Mouse (Mus musculus): Measurements from ENCODE around the gene 1700007K13Rik. TPM values are rescaled to one million over a fixed set of nuclear protein-coding genes. Genes with fewer than 3 reads are reported as not detected.

The 1700007K13Rik gene
- total and polyA plus RNA-seq, 2 experiments from 2014 or later = 7.1 to 8.6 TPM

DNA sequence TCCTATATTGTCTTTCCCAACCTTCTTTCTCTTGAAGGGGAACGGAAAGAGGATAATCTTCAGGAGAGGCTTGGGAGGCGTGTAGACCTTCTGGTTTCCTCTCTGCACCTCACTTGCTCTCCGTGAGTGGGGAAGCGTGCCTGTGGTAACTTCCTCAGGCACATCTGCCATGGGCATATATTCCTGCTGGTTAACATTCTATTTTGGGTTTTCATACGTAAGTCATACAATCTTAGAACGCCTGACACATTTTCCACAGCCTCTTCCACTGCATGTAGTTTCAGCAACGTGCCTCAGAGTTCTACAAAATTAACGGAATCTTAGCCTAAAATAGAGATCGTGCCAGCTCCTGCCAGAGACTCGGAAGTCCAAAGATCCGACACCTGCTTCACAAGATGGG is 30.7 kb downstream of the 1700007K13Rik start:
- 89% methylated on average over 11 of the region's 11 CpGs for WGBS

DNA sequence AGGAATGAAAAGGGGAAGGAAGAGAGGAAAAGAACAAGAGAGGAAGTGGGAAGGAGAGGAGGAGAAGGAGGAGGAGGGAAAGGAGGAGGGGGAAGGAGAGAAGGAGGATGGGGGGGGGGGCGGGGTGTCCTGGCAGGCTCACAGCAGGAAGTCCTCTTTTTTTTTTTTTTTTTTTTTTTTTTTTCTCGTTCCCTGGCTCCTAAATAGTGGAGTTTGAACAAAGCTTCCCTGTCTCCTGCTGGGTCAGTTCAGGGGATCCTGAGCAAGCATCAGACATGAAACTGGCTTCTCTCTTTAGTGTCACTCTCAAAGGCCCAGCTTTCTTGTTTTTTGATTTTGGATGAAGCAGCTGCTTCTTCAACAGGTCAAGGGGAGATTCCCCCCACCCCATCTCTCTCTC is 32.6 kb downstream of the 1700007K13Rik start:
- DNase-seq (ENCODE audit: low spot score) (no peak), ATAC-seq (no peak)
- TF ChIP-seq CTCF (IDR thresholded peaks at IDR 0.05; ENCODE audit: low read depth) = no peak
- no CpG with 5 or more reads among the region's 2 CpGs for WGBS
- no peak overlapping the region for H3K4me2 ChIP-seq (ENCODE audit: low read depth, low read length)
- no peak overlapping the region for H3K27ac ChIP-seq
- H3K4me1 ChIP-seq (ENCODE audit: insufficient read depth, low read length) = no peaks in the 10 kb centered on the region
- H3K4me3 ChIP-seq (ENCODE audit: low read length) = no peak overlapping the region
- no peaks in the 10 kb centered on the region for H3K27me3 ChIP-seq (ENCODE audit: insufficient read depth, low read length)
- no peaks in the 10 kb centered on the region for H3K9me3 ChIP-seq (ENCODE audit: low read length)
- no peak overlapping the region for H3K9ac ChIP-seq (replicated peaks; ENCODE audit: low read length)
- no peaks in the 10 kb centered on the region for H3K36me3 ChIP-seq (ENCODE audit: insufficient read depth, low read length)

More for the DNA sequence above, 30.7 kb downstream of the 1700007K13Rik start:
- Histone ChIP-seq H3K4me1 (ENCODE audit: insufficient read depth, low read length) (no peaks in the 10 kb centered on the region), H3K9me3 (ENCODE audit: low read length) (no peaks in the 10 kb centered on the region), H3K4me3 (ENCODE audit: low read length) (no peak overlapping the region), H3K27me3 (ENCODE audit: insufficient read depth, low read length) (no peaks in the 10 kb centered on the region), H3K4me2 (ENCODE audit: low read depth, low read length) (no peak overlapping the region), H3K9ac (replicated peaks; ENCODE audit: low read length) (no peak overlapping the region), H3K36me3 (ENCODE audit: insufficient read depth, low read length) (no peaks in the 10 kb centered on the region), H3K27ac (no peak overlapping the region)
- DNase-seq (ENCODE audit: low spot score) (no peak), ATAC-seq (no peak)
- no peak for TF ChIP-seq CTCF (IDR thresholded peaks at IDR 0.05; ENCODE audit: low read depth)

DNA sequence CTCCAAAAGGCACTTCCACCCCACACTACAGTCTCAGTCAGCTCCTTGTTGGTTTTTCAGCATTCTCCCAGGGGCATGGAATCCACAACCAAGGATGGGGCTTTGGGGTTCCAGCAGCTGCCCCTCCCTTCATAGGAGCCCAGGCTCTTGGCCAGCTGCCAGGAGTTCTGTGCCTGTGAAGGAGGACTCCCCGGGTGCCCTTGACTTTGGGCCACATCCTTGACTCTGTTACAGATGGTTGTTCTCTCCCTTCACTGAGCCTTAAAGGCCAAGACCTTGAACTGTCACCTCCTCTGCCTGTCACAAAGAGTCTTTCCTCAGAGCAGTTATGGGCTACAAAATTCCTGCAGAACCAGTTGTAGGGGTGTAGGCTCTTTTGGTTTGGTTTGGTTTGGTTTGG is 33.3 kb downstream of the 1700007K13Rik start:
- no peaks in the 10 kb centered on the region for H3K36me3 ChIP-seq (ENCODE audit: insufficient read depth, low read length)
- 29% methylated on average over 1 of the region's 1 CpGs for WGBS
- no peaks in the 10 kb centered on the region for H3K4me1 ChIP-seq (ENCODE audit: insufficient read depth, low read length)
- H3K9me3 ChIP-seq (ENCODE audit: low read length) = no peaks in the 10 kb centered on the region
- H3K9ac ChIP-seq (replicated peaks; ENCODE audit: low read length) = no peak overlapping the region
- H3K27me3 ChIP-seq (ENCODE audit: insufficient read depth, low read length) = no peaks in the 10 kb centered on the region
- no peak overlapping the region for H3K4me3 ChIP-seq (ENCODE audit: low read length)
- no peak overlapping the region for H3K4me2 ChIP-seq (ENCODE audit: low read depth, low read length)
- DNase-seq (ENCODE audit: low spot score) (peak; percentile 38), ATAC-seq (no peak)
- no peak overlapping the region for H3K27ac ChIP-seq
- no peak for TF ChIP-seq CTCF (IDR thresholded peaks at IDR 0.05; ENCODE audit: low read depth)

GRCm38 (mm10) chr2:28430846-28431245 is 35.3 kb downstream of the 1700007K13Rik start:
- H3K4me3 ChIP-seq (ENCODE audit: low read length) = no peak overlapping the region
- no peak overlapping the region for H3K9ac ChIP-seq (replicated peaks; ENCODE audit: low read length)
- H3K9me3 ChIP-seq (ENCODE audit: low read length) = no peaks in the 10 kb centered on the region
- 76% methylated on average over 6 of the region's 6 CpGs for WGBS
- TF ChIP-seq CTCF (IDR thresholded peaks at IDR 0.05; ENCODE audit: low read depth) = no peak
- no peaks in the 10 kb centered on the region for H3K36me3 ChIP-seq (ENCODE audit: insufficient read depth, low read length)
- no peak overlapping the region for H3K4me2 ChIP-seq (ENCODE audit: low read depth, low read length)
- H3K27ac ChIP-seq = no peak overlapping the region
- no peak for DNase-seq (ENCODE audit: low spot score)
- no peaks in the 10 kb centered on the region for H3K27me3 ChIP-seq (ENCODE audit: insufficient read depth, low read length)
- H3K4me1 ChIP-seq (ENCODE audit: insufficient read depth, low read length) = no peaks in the 10 kb centered on the region
- no peak for ATAC-seq

DNA sequence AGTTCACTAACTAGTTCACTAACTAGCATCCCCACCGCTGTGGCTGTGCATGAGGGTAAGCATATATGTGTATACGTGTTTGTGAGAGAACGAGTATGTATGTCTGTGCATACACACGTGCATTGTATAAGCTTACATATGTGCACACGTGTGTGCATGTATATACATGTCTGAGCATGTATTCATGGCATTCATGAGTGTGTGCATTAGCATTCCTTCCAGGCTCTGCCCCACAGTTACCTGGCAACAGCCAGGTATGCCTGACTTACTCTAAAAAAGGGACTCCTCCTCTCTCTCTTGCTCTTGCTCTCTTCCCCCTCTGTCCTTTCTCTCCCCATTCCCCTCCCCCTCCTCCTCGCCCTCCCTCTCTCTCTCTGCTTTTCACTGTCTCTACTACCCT is 38.9 kb downstream of the 1700007K13Rik start:
- TF ChIP-seq CTCF (IDR thresholded peaks at IDR 0.05; ENCODE audit: low read depth) = no peak
- no peak overlapping the region for H3K9ac ChIP-seq (replicated peaks; ENCODE audit: low read length)
- no peaks in the 10 kb centered on the region for H3K27me3 ChIP-seq (ENCODE audit: insufficient read depth, low read length)
- no peaks in the 10 kb centered on the region for H3K4me1 ChIP-seq (ENCODE audit: insufficient read depth, low read length)
- no peak overlapping the region for H3K27ac ChIP-seq
- WGBS = 75% methylated on average over 6 of the region's 6 CpGs
- ATAC-seq (no peak), DNase-seq (ENCODE audit: low spot score) (no peak)
- H3K4me3 ChIP-seq (ENCODE audit: low read length) = no peak overlapping the region
- H3K4me2 ChIP-seq (ENCODE audit: low read depth, low read length) = no peak overlapping the region
- H3K9me3 ChIP-seq (ENCODE audit: low read length) = no peaks in the 10 kb centered on the region
- H3K36me3 ChIP-seq (ENCODE audit: insufficient read depth, low read length) = no peaks in the 10 kb centered on the region

- no peak overlapping the region for H3K9ac ChIP-seq (replicated peaks; ENCODE audit: low read length)
- no peaks in the 10 kb centered on the region for H3K4me1 ChIP-seq (ENCODE audit: insufficient read depth, low read length)
- H3K36me3 ChIP-seq (ENCODE audit: insufficient read depth, low read length) = no peaks in the 10 kb centered on the region
- TF ChIP-seq CTCF (IDR thresholded peaks at IDR 0.05; ENCODE audit: low read depth) = peak; percentile 65
- H3K4me3 ChIP-seq (ENCODE audit: low read length) = no peak overlapping the region
- no peak overlapping the region for H3K27ac ChIP-seq
- no peaks in the 10 kb centered on the region for H3K9me3 ChIP-seq (ENCODE audit: low read length)
- H3K27me3 ChIP-seq (ENCODE audit: insufficient read depth, low read length) = no peaks in the 10 kb centered on the region
- peak; percentile 67 for DNase-seq (ENCODE audit: low spot score)
- ATAC-seq = no peak
- 30% methylated on average over 3 of the region's 3 CpGs for WGBS
- H3K4me2 ChIP-seq (ENCODE audit: low read depth, low read length) = no peak overlapping the region
Observed at GRCm38 (mm10) chr2:28423167-28423566, 43.0 kb downstream of the 1700007K13Rik start.

DNA sequence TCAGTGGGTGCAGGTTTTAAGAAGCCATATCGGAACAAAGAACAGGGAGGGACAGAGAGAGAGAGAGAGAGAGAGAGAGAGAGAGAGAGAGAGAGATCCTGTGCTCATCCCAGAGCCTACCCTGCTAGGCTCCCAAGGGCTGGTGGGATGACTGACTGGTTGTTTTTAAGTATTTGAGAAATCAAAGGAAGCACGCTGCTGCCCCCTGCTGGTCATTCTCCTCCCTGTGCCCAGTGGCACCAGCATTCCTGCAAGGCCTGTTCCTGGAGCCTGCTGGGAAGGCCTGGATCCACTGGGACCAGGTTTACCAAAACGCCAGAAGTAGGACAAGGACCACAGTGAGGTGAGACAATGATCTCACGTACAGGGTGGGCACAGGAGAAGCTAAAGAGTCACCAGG is 46.2 kb downstream of the 1700007K13Rik start:
- TF ChIP-seq CTCF (IDR thresholded peaks at IDR 0.05; ENCODE audit: low read depth) = peak; percentile 96
- WGBS = 22% methylated on average over 4 of the region's 4 CpGs
- ATAC-seq = peak; percentile 55

More for the DNA sequence above, 46.2 kb downstream of the 1700007K13Rik start:
- no peaks in the 10 kb centered on the region for H3K9me3 ChIP-seq (ENCODE audit: low read length)
- no peaks in the 10 kb centered on the region for H3K27me3 ChIP-seq (ENCODE audit: insufficient read depth, low read length)
- H3K4me3 ChIP-seq (ENCODE audit: low read length) = no peak overlapping the region
- H3K4me2 ChIP-seq (ENCODE audit: low read depth, low read length) = no peak overlapping the region
- peak; percentile 95 for DNase-seq (ENCODE audit: low spot score)
- H3K36me3 ChIP-seq (ENCODE audit: insufficient read depth, low read length) = no peaks in the 10 kb centered on the region
- H3K4me1 ChIP-seq (ENCODE audit: insufficient read depth, low read length) = peaks cover 10% of the 10 kb centered on the region
- H3K27ac ChIP-seq = no peak overlapping the region
- no peak overlapping the region for H3K9ac ChIP-seq (replicated peaks; ENCODE audit: low read length)
